Mouse (Mus musculus) CH12.LX (cell line): ENCODE results near the gene Fbxo44. TPM values are rescaled to one million over a fixed set of nuclear protein-coding genes. Genes with fewer than 3 reads are reported as not detected.

Experiments used
- DNase-seq: peaks from one replicate; pipeline ENCODE4 v3.0.0-alpha.2; 2013; ENCODE audit errors: extremely low read depth
- H3K27ac ChIP-seq: 2 replicates; pipeline ENCODE4 v1.5.1; 2012; ENCODE audit warnings: low read depth, mild to moderate bottlenecking, control low read depth, moderate library complexity; ENCODE audit not compliant: insufficient read depth
- H3K27me3 ChIP-seq: replicated peaks from 2 replicates; pipeline ENCODE3; 2012; ENCODE audit warnings: inconsistent platforms
- H3K36me3 ChIP-seq, 2 experiments: replicated peaks in 1 of 2; 2 replicates each; pipeline versions ENCODE3 to v1.6.1; 2012; ENCODE audit warnings: inconsistent platforms in 1 of 2, low read length in 1 of 2, mild to moderate bottlenecking in 1 of 2, mixed read lengths in 1 of 2, moderate library complexity in 1 of 2; ENCODE audit not compliant: control insufficient read depth in 1 of 2, insufficient read depth in 1 of 2
- H3K4me1 ChIP-seq, 2 experiments: 2 replicates each; pipeline ENCODE4 v1.6.1; 2012; ENCODE audit warnings: inconsistent platforms in 1 of 2, moderate library complexity in 1 of 2; ENCODE audit not compliant: insufficient read depth in 2 of 2, control insufficient read depth in 1 of 2
- H3K4me2 ChIP-seq: 2 replicates; pipeline ENCODE4 v1.6.1; 2012; ENCODE audit warnings: low read depth, mild to moderate bottlenecking, control low read depth; ENCODE audit not compliant: poor library complexity, insufficient read depth, severe bottlenecking
- H3K4me3 ChIP-seq, 3 experiments: fragments of 150-350 bp in 1 of 3; sonication (generic) in 1 of 3; replicated peaks in 1 of 3; 2 replicates each; pipeline versions ENCODE3 to v1.5.1; 2011 to 2012; ENCODE audit warnings: low read depth in 2 of 3, low read length in 2 of 3, mild to moderate bottlenecking in 2 of 3, moderate library complexity in 2 of 3, control low read depth in 1 of 3, improper control_type of control experiment in 1 of 3, inconsistent platforms in 1 of 3, mixed read lengths in 1 of 3; ENCODE audit not compliant: poor library complexity in 1 of 3
- H3K79me2 ChIP-seq: replicated peaks from 2 replicates; pipeline ENCODE4 v1.6.1; 2012; ENCODE audit warnings: mild to moderate bottlenecking, moderate library complexity; ENCODE audit not compliant: control insufficient read depth, poor library complexity, insufficient read depth, severe bottlenecking; ENCODE audit errors: extremely low read depth
- H3K9ac ChIP-seq: 2 replicates; pipeline ENCODE4 v1.6.1; 2012; ENCODE audit warnings: low read depth, mild to moderate bottlenecking, control low read depth, moderate library complexity; ENCODE audit not compliant: insufficient read depth
- H3K9me3 ChIP-seq: replicated peaks from 2 replicates; pipeline ENCODE3; 2012; ENCODE audit warnings: low read length, inconsistent platforms, mixed read lengths
- BHLHE40 ChIP-seq: IDR thresholded peaks from 2 replicates; pipeline ENCODE4 v1.6.1; 2011; ENCODE audit warnings: mild to moderate bottlenecking, low read depth, low read length, improper control_type of control experiment
- CHD1 ChIP-seq: IDR thresholded peaks from 2 replicates; pipeline ENCODE4 v1.6.1; 2012; ENCODE audit warnings: low read depth, low read length, improper control_type of control experiment, inconsistent platforms
- CHD2 ChIP-seq: IDR thresholded peaks from 2 replicates; pipeline ENCODE4 v1.6.1; 2011; ENCODE audit warnings: low read length, improper control_type of control experiment
- EP300 ChIP-seq: IDR thresholded peaks from 2 replicates; pipeline ENCODE4 v1.6.1; 2011; ENCODE audit warnings: low read length, improper control_type of control experiment
- ETS1 ChIP-seq: conservative IDR thresholded peaks from 2 replicates; pipeline ENCODE4 v1.6.1; 2012; ENCODE audit warnings: low read depth, mild to moderate bottlenecking, inconsistent platforms, low read length, improper control_type of control experiment, moderate library complexity
- HCFC1 ChIP-seq: IDR thresholded peaks from 2 replicates; pipeline ENCODE4 v1.6.1; 2012; ENCODE audit warnings: low read depth, mild to moderate bottlenecking, inconsistent platforms, low read length, improper control_type of control experiment
- IRF4 ChIP-seq: IDR thresholded peaks from 2 replicates; pipeline ENCODE4 v1.6.1; 2014; ENCODE audit warnings: low read depth, mild to moderate bottlenecking, inconsistent platforms, low read length, improper control_type of control experiment
- JUN ChIP-seq: IDR thresholded peaks from 2 replicates; pipeline ENCODE4 v1.6.1; 2011; ENCODE audit warnings: low read depth, mild to moderate bottlenecking, low read length, improper control_type of control experiment, moderate library complexity; ENCODE audit not compliant: insufficient read depth
- KAT2A ChIP-seq: IDR thresholded peaks from 2 replicates; pipeline ENCODE4 v1.6.1; 2012; ENCODE audit warnings: low read length, improper control_type of control experiment, inconsistent platforms; ENCODE audit not compliant: insufficient replicate concordance
- MAX ChIP-seq: IDR thresholded peaks from 2 replicates; pipeline ENCODE4 v1.6.1; 2011; ENCODE audit warnings: low read length, improper control_type of control experiment
- MEF2A ChIP-seq: IDR thresholded peaks from 2 replicates; pipeline ENCODE4 v1.6.1; 2014; ENCODE audit warnings: low read depth, mild to moderate bottlenecking, inconsistent platforms, low read length, improper control_type of control experiment, borderline replicate concordance
- MXI1 ChIP-seq: IDR thresholded peaks from 2 replicates; pipeline ENCODE4 v1.6.1; 2011; ENCODE audit warnings: mild to moderate bottlenecking, low read depth, low read length, improper control_type of control experiment
- MYC ChIP-seq: IDR thresholded peaks from 2 replicates; pipeline ENCODE4 v1.6.1; 2011; ENCODE audit warnings: low read depth, mild to moderate bottlenecking, improper control_type of control experiment, low read length
- NELFE ChIP-seq: IDR thresholded peaks from 2 replicates; pipeline ENCODE4 v1.6.1; 2011; ENCODE audit warnings: low read depth, low read length, improper control_type of control experiment
- NRF1 ChIP-seq: IDR thresholded peaks from 2 replicates; pipeline ENCODE4 v1.6.1; 2014; ENCODE audit warnings: low read depth, mild to moderate bottlenecking, inconsistent platforms, low read length, improper control_type of control experiment, moderate library complexity
- POLR2A ChIP-seq: IDR thresholded peaks from 2 replicates; pipeline ENCODE4 v1.6.1; 2011; ENCODE audit warnings: low read depth, mild to moderate bottlenecking, improper control_type of control experiment, low read length
- RAD21 ChIP-seq: IDR thresholded peaks from 2 replicates; pipeline ENCODE4 v1.6.1; 2011; ENCODE audit warnings: low read depth, mild to moderate bottlenecking, low read length, improper control_type of control experiment, moderate library complexity
- RCOR1 ChIP-seq: conservative IDR thresholded peaks from 2 replicates; pipeline ENCODE4 v1.6.1; 2012; ENCODE audit warnings: low read depth, mild to moderate bottlenecking, inconsistent platforms, low read length, improper control_type of control experiment
- SIN3A ChIP-seq: IDR thresholded peaks from 2 replicates; pipeline ENCODE4 v1.6.1; 2012; ENCODE audit warnings: low read length, improper control_type of control experiment, inconsistent platforms
- SMC3 ChIP-seq: IDR thresholded peaks from 2 replicates; pipeline ENCODE4 v1.6.1; 2011; ENCODE audit warnings: low read depth, low read length, improper control_type of control experiment
- TBP ChIP-seq: conservative IDR thresholded peaks from 2 replicates; pipeline ENCODE4 v1.6.1; 2011; ENCODE audit warnings: low read depth, low read length, improper control_type of control experiment
- TCF12 ChIP-seq: IDR thresholded peaks from 2 replicates; pipeline ENCODE4 v1.6.1; 2014; ENCODE audit warnings: low read depth, mild to moderate bottlenecking, inconsistent platforms, low read length, improper control_type of control experiment
- UBTF ChIP-seq: IDR thresholded peaks from 2 replicates; pipeline ENCODE4 v1.6.1; 2012; ENCODE audit warnings: low read depth, mild to moderate bottlenecking, inconsistent platforms, low read length, improper control_type of control experiment, moderate library complexity
- USF1 ChIP-seq: IDR thresholded peaks from 2 replicates; pipeline ENCODE4 v1.6.1; 2014; ENCODE audit warnings: low read depth, mild to moderate bottlenecking, inconsistent platforms, low read length, improper control_type of control experiment
- USF2 ChIP-seq: conservative IDR thresholded peaks from 2 replicates; pipeline ENCODE4 v1.6.1; 2011; ENCODE audit warnings: low read depth, low read length, improper control_type of control experiment
- ZNF384 ChIP-seq: IDR thresholded peaks from 2 replicates; pipeline ENCODE4 v1.6.1; 2012; ENCODE audit warnings: low read depth, low read length, improper control_type of control experiment, inconsistent platforms
- dilution Hi-C: fragments of 300-500 bp; cut with MboI; formaldehyde crosslinking; loops from 2 replicates; pipeline ENCODE4 v1.14.3; 2020; ENCODE audit warnings: low sequenced_read_pairs; ENCODE audit not compliant: extremely low pct_unique_long_range_greater_than_20kb, extremely low pct_ligation_motif_present
- in situ Hi-C: fragments of 300-500 bp; cut with MboI; formaldehyde crosslinking; loops from 3 replicates; pipeline ENCODE4 v1.14.3; 2019; ENCODE audit warnings: low sequenced_read_pairs, low pct_ligation_motif_present, low pct_unique_long_range_greater_than_20kb, mixed read lengths
- polyA plus RNA-seq: library from polyadenylated mRNA; unstranded; fragments of >175 nt; gene quantifications from 2 replicates; pipeline ENCODE4 v1.2.1, GENCODE M21; 2012; ENCODE audit warnings: low read depth; ENCODE audit not compliant: insufficient read length
- total RNA-seq, 2 experiments: library from RNA; depleted of rRNA; stranded (reverse); fragments of 300-350 nt in 1 of 2; fragments of >200 nt in 1 of 2; gene quantifications; 2 replicates each; pipeline ENCODE4 v1.2.3; 2012 to 2014

Fbxo44 gene
- total RNA-seq (2012; rRNA removed) (10.5 and 10.6 TPM in 2 replicates), total RNA-seq (2014; rRNA removed) (2.2 and 2.8 TPM in 2 replicates), polyA plus RNA-seq (2.1 and 2.3 TPM in 2 replicates)

DNA sequence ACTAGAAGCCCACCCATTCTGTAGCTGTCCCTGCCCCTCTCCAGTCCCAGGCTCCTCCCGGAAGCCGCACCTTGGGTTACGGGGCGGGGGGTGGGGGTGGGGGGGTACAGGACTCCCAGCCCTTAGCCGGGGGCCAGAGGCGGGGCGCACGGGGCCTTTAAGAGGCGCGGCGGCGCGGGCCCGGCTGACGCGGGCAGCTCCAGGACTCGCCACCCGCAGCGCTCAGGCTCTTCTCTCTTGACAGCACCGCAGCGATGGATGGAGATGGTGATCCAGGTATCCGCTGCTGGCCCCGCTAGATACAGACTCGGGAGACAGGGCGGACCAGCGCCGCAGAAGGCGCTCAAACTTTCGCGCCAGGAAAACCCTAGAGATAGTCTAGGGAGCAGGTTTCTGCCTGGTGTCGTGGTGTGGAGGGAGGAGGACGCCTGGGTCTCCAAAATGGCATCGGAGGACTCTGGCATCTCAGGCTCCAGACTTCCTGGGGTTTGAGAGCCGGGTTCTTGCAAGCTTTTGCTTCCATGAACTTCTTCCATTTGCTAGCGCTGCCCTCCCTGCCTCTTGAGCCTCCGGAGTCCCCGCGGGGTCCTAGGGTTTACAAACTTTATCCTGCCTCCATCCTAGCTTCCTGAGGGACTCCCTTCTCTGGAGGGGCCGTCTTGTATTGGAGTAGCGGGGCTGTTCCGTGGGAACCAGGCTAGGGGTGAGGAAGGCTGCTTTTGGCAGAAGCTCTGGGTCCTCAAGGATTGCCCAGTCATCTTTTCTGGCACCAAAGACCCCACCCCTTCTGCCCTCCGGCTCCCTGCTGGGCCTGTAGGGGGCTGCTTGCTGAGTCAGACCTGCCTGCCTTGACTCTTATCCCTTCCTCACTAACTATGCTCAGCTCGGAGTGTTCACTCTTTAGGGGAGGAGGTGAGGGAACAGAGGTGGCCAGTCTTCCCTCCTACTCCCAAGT lies at the start of gene Fbxo44, which contains the start of gene Fbxo2:
Fbxo44 (minus strand) TSS at position 47 of the 955 bp plus-strand sequence.
Fbxo2 (plus strand) TSS at position 186 of the 955 bp plus-strand sequence.
- Histone ChIP-seq H3K36me3 (peaks cover 12 to 14% of the 10 kb centered on the region in 2 experiments), H3K27ac (0 out of 2 replicates have a peak within 1 kb of the TSS, but pooled peaks have one; percentile 23), H3K9ac (peak within 1 kb of the TSS; percentile 79), H3K4me1 (peaks cover 5 to 14% of the 10 kb centered on the region in 2 experiments), H3K79me2 (no peaks in the 10 kb centered on the region; the same call in 1 of the 2 replicates), H3K27me3 (peaks cover 64% of the 10 kb centered on the region), H3K4me3 (peak within 1 kb of the TSS; percentile 62 to 98 (median 80)), H3K9me3 (no peaks in the 10 kb centered on the region), H3K4me2 (peak within 1 kb of the TSS; percentile 90)
- peak; percentile 42 for TF ChIP-seq POLR2A
- 0 out of 2 replicates have a peak, but pooled peaks have one; percentile 6 for TF ChIP-seq HCFC1
- no peak for TF ChIP-seq ZNF384
- no peak for TF ChIP-seq CHD1
- no peak for TF ChIP-seq TCF12
- 0 out of 2 replicates have a peak, but pooled peaks have one; percentile 19 for TF ChIP-seq NELFE
- no peak for TF ChIP-seq NRF1
- no peak for TF ChIP-seq RCOR1
- no peak for TF ChIP-seq RAD21
- no peak for TF ChIP-seq IRF4
- TF ChIP-seq SIN3A: no peak
- no peak for TF ChIP-seq BHLHE40
- TF ChIP-seq MEF2A: no peak
- TF ChIP-seq TBP: no peak
- no peak for TF ChIP-seq CHD2
- in situ Hi-C loops (loop anchor here (25.0 kb wide), 1 partner anchor 452 kb away; the partner anchor contains the start of gene Masp2), dilution Hi-C loops (no loop called here)
- DNase-seq: no peak

DNA sequence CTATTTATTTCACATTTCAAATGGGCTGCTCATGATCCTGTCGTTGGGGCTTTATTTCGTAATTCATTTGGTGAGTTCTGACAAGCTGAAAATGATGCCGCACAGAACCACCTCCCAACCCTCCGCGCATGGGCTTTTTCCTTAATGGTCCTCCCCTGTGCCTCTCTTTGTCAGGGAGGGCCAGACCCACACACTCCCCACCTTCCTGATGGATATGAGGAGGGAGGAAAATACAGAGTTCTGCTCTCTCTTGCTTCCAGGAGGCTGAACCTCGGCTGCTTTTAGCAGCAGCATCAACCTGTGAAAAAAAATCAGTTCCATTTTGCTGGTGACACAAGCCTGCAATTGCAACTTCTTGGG lies 44.6 kb upstream of the Fbxo44 start:
- DNase-seq: no peak
- Histone ChIP-seq H3K4me2 (no peak overlapping the region), H3K9me3 (peaks cover 19% of the 10 kb centered on the region), H3K27me3 (peaks cover 61% of the 10 kb centered on the region), H3K79me2 (no peaks in the 10 kb centered on the region), H3K36me3 (no peaks in the 10 kb centered on the region), H3K4me1 (no peaks in the 10 kb centered on the region), H3K4me3 (no peak overlapping the region), H3K27ac (no peak overlapping the region), H3K9ac (no peak overlapping the region)
- in situ Hi-C loops (no loop called here), dilution Hi-C loops (no loop called here)
- TF ChIP-seq EP300 (no peak), UBTF (no peak), RCOR1 (no peak), USF1 (no peak), BHLHE40 (no peak), RAD21 (no peak), SMC3 (no peak), KAT2A (no peak), MAX (no peak), SIN3A (no peak), ETS1 (no peak), IRF4 (no peak), MEF2A (no peak), JUN (no peak), USF2 (no peak), MXI1 (no peak), MYC (no peak), NRF1 (no peak)
